18 mouse cellular contexts compared by ENCODE assay signal in the genomic region with DNA sequence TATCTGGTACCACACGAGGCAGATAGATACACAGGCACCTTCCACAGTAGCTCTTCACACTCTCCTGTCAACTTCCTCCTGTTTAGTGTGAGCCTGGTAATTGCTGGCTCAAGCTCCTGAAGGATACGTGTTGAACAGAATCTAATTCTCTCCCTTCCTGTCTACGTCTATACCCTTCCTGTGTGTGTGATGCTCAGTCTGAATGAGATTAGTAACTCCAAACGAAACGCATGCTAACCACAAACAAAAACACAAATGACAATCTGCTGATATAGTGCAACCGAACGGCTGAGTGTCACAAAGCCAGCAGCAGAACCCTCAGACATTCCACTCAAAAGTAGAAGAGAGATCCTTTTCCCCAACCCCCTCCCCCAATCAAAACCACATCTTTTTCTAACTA.
DNase-seq lines count a peak whose midpoint lies in the region; ATAC-seq lines count a peak whose summit lies in the region.
"Had no signal": no experiment of that assay in that cellular context is flagged by ENCODE, and none has a peak within 500 bp of the region (broad histone marks: within the 10 kb centered on the region; RNA-seq: fewer than 3 reads in every experiment).

No protein-coding gene starts in this region.

- H3K36me3 ChIP-seq in liver, embryonic 16.5 days (ENCODE audit: control insufficient read depth, insufficient read depth), result no peaks in the 10 kb centered on the region

- no peak overlapping the region for H3K4me3 ChIP-seq in liver, embryonic 16.5 days (ENCODE audit: low read depth, low read length)
- H3K4me3 ChIP-seq: forebrain, embryonic 15.5 days; hindbrain, embryonic 15.5 days; midbrain, embryonic 13.5 days had no signal

- no peak overlapping the region for H3K4me2 ChIP-seq in liver, embryonic 16.5 days (ENCODE audit: low read depth, low read length)
- H3K4me2 ChIP-seq: forebrain, embryonic 15.5 days; hindbrain, embryonic 15.5 days; midbrain, embryonic 13.5 days had no signal

- WGBS in liver, embryonic 16.5 days (ENCODE audit: insufficient replicate concordance), result 7% methylated on average over 7 of the region's 7 CpGs

- H3K9me3 ChIP-seq in liver, embryonic 16.5 days (replicated peaks; ENCODE audit: control insufficient read depth, low read length), result no peaks in the 10 kb centered on the region
- H3K9me3 ChIP-seq: forebrain, embryonic 15.5 days; hindbrain, embryonic 15.5 days; midbrain, embryonic 13.5 days had no signal

- ATAC-seq in liver, embryonic 16.5 days (ENCODE audit: low read depth), result 0 out of 2 replicates have a peak, but pooled peaks have one; percentile 16
- ATAC-seq: forebrain, embryonic 15.5 days; midbrain, embryonic 13.5 days had no signal

- H3K27ac ChIP-seq in liver, embryonic 16.5 days (ENCODE audit: low read length), result no peak overlapping the region
- H3K27ac ChIP-seq: forebrain, embryonic 15.5 days; hindbrain, embryonic 15.5 days; midbrain, embryonic 13.5 days had no signal

- H3K27me3 ChIP-seq in liver, embryonic 16.5 days (ENCODE audit: control insufficient read depth, insufficient read depth, low read depth, low read length), result no peaks in the 10 kb centered on the region
- H3K27me3 ChIP-seq: forebrain, embryonic 15.5 days; hindbrain, embryonic 15.5 days; midbrain, embryonic 13.5 days had no signal

- no peak overlapping the region for H3K9ac ChIP-seq in liver, embryonic 16.5 days (ENCODE audit: low read depth, low read length)
- H3K9ac ChIP-seq: forebrain, embryonic 15.5 days; hindbrain, embryonic 15.5 days; midbrain, embryonic 13.5 days had no signal

- DNase-seq in 416B (ENCODE audit: low read depth) (peak; percentile 68), A20 (ENCODE audit: low read depth, low spot score) (peak; percentile 44)
- DNase-seq in T-cell, adult 2 months (ENCODE audit: low spot score), result peak; percentile 43
- DNase-seq in Muller cell, postnatal 12 days (ENCODE audit: inconsistent ontology term), result no peak
- no peak for DNase-seq in kidney, adult 8-10 months
- DNase-seq in right cerebral cortex, postnatal 36 days (ENCODE audit: low spot score in 2 of 2), result no peak
- DNase-seq: adrenal gland, adult 2 months; cerebellum, adult 9-11 months; kidney, adult 11 months; kidney, postnatal 25 days; lung, adult 18-20 months; lung, postnatal 36 days; retina, postnatal 1 day; thymus, postnatal 36 days had no signal

- peaks cover 13% of the 10 kb centered on the region for H3K4me1 ChIP-seq in liver, embryonic 16.5 days (ENCODE audit: control insufficient read depth, low read depth, low read length)

Comparison
In these comparisons a context has a peak if more than half of its experiments do, and no peak if none do; other contexts are left out.
1. DNase-seq: peak in 416B (single experiment), A20 (single experiment) and T-cell, adult 2 months (single experiment); none in Muller cell, postnatal 12 days (single experiment), kidney, adult 8-10 months (0 of 2) and right cerebral cortex, postnatal 36 days (0 of 2).